Mouse (Mus musculus) induced T-regulatory cell, adult 2 months (primary cell): ENCODE results near the gene Fam229b.

ENCODE experiments used
- DNase-seq: peaks from one replicate; pipeline ENCODE4 v3.0.0-alpha.2; 2012; ENCODE audit warnings: low read depth

The Fam229b gene

GRCm38 (mm10) chr10:39121412-39121811, 12.3 kb downstream of the Fam229b start:
- DNase-seq: peak; percentile 25

- DNase-seq: no peak
Measured at GRCm38 (mm10) chr10:39109489-39109874, 24.2 kb downstream of the Fam229b start.

GRCm38 (mm10) chr10:39108837-39109488, 24.8 kb downstream of the Fam229b start:
- no peak for DNase-seq

- DNase-seq: no peak
Measured at GRCm38 (mm10) chr10:39106935-39107334, 26.8 kb downstream of the Fam229b start.

GRCm38 (mm10) chr10:39106413-39106812, 27.3 kb downstream of the Fam229b start:
- DNase-seq: no peak

- DNase-seq: no peak
Measured at GRCm38 (mm10) chr10:39104803-39105449, 28.8 kb downstream of the Fam229b start.

- DNase-seq: no peak
Measured at GRCm38 (mm10) chr10:39098746-39099145, 35.0 kb downstream of the Fam229b start.

- peak; percentile 5 for DNase-seq
Measured at GRCm38 (mm10) chr10:39096981-39097380, 36.7 kb downstream of the Fam229b start.

- no peak for DNase-seq
Measured at GRCm38 (mm10) chr10:39072048-39072447, 61.7 kb downstream of the Fam229b start.
